Mouse (Mus musculus) small intestine, adult 2 months (tissue): ENCODE results near the gene Naa25.

Experiments
- CTCF ChIP-seq: fragments of 200-500 bp; IDR thresholded peaks from 2 replicates; pipeline ENCODE4 v1.5.1; 2012; ENCODE audit warnings: low read depth, mild to moderate bottlenecking, control low read depth, inconsistent platforms, low read length, moderate library complexity, mixed read lengths; ENCODE audit not compliant: insufficient replicate concordance, insufficient read length; ENCODE audit errors: extremely low read depth
- POLR2A ChIP-seq: fragments of 200-500 bp; IDR thresholded peaks from 2 replicates; pipeline ENCODE4 v1.6.1; 2012; ENCODE audit warnings: low read depth, mild to moderate bottlenecking, control low read depth, inconsistent platforms, low read length, moderate library complexity

DNA sequence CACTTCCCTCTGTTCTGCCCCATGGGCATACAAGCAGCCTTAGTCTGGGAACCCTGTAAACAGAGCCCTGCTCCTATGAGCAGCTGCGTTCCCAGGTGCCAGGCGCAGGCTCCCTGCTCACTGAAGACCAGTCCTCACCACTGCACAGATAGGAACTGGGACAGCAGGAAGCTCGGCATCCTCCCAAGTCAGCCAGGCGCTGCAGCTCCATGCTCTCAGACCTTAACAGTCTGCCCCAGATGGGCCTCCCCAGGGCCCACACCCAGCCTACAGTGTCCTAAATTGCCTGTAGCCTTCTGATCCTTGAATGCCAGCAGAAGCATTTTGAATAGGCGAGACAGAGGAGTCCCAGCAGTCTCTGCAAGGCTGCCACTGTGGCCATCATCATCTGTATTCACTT, 36.0 kb upstream of the Naa25 start:
- TF ChIP-seq CTCF (no peak), POLR2A (no peak)
